Mouse (Mus musculus) midbrain, embryonic 16.5 days (tissue): ENCODE data around the gene Secisbp2. TPM values are rescaled to one million over a fixed set of nuclear protein-coding genes. Genes with fewer than 3 reads are reported as not detected.
"Not testable (repeated sequence)": the region's sequence is repeated elsewhere in the genome, so short reads cannot be mapped to it uniquely, and the experiment has no call there.

ENCODE experiments used
- ATAC-seq: fragments of 200-750 bp; cut with Nextera tagmentation; 2 replicates; pipeline ENCODE4 v1.8.0; 2017; ENCODE audit warnings: moderate TSS enrichment
- H3K27ac ChIP-seq: fragments of 300-500 bp; sonication (generic); 2 replicates; pipeline ENCODE4 v1.5.1; 2014; ENCODE audit warnings: mild to moderate bottlenecking, low read length, mixed read lengths
- H3K27me3 ChIP-seq: fragments of 300-500 bp; sonication (generic); 2 replicates; pipeline ENCODE4 v1.6.1; 2014; ENCODE audit warnings: low read depth, low read length, mixed read lengths; ENCODE audit not compliant: control insufficient read depth, insufficient read depth
- H3K36me3 ChIP-seq: fragments of 300-500 bp; sonication (generic); 2 replicates; pipeline ENCODE4 v1.6.1; 2014; ENCODE audit warnings: mild to moderate bottlenecking, low read length, moderate library complexity, mixed read lengths; ENCODE audit not compliant: control insufficient read depth, insufficient read depth
- H3K4me1 ChIP-seq: fragments of 300-500 bp; sonication (generic); 2 replicates; pipeline ENCODE4 v1.6.1; 2014; ENCODE audit warnings: mild to moderate bottlenecking, low read length, mixed read lengths; ENCODE audit not compliant: control insufficient read depth, insufficient read depth
- H3K4me2 ChIP-seq: fragments of 300-500 bp; sonication (generic); 2 replicates; pipeline ENCODE4 v1.6.1; 2014; ENCODE audit warnings: mild to moderate bottlenecking, low read length, mixed read lengths
- H3K4me3 ChIP-seq: fragments of 300-500 bp; sonication (generic); 2 replicates; pipeline ENCODE4 v1.5.1; 2014; ENCODE audit warnings: low read depth, mild to moderate bottlenecking, low read length, moderate library complexity, mixed read lengths
- H3K9ac ChIP-seq: fragments of 300-500 bp; sonication (generic); 2 replicates; pipeline ENCODE4 v1.6.1; 2014; ENCODE audit warnings: low read depth, low read length, mixed read lengths
- H3K9me3 ChIP-seq: fragments of 300-500 bp; sonication (generic); replicated peaks from 2 replicates; pipeline ENCODE4 v1.6.1; 2014; ENCODE audit warnings: mild to moderate bottlenecking, low read length, mixed read lengths; ENCODE audit not compliant: control insufficient read depth, poor library complexity, severe bottlenecking
- WGBS: fragments of 180-500 bp; shearing (Covaris S2); extraction: QIAGEN DNeasy Blood & Tissue Kit; methylation state at CpG from one replicate; pipeline ENCODE4 v1.1.7; 2014; 5-methylcytosine and 5-hydroxymethylcytosine counted together
- polyA plus RNA-seq: library from polyadenylated mRNA; unstranded; fragments of >200 nt; fragmentation: Nextera tagmentation; extraction: Ambion mirVana; gene quantifications from 2 replicates; pipeline ENCODE4 v1.2.1, GENCODE M21; 2015

Secisbp2 gene
- polyA plus RNA-seq, 1 experiment from 2014 or later: 33.6 TPM

- H3K9me3 ChIP-seq: no peaks in the 10 kb centered on the region
- no peaks in the 10 kb centered on the region for H3K27me3 ChIP-seq
- no peaks in the 10 kb centered on the region for H3K4me1 ChIP-seq
- no peak for ATAC-seq
- no peak overlapping the region for H3K4me2 ChIP-seq
- H3K36me3 ChIP-seq: no peaks in the 10 kb centered on the region
- no peak overlapping the region for H3K4me3 ChIP-seq
- H3K27ac ChIP-seq: no peak overlapping the region
- WGBS: 89% methylated on average over 5 of the region's 5 CpGs
- H3K9ac ChIP-seq: no peak overlapping the region
These were observed 18.8 kb upstream of the Secisbp2 start for GRCm38 (mm10) chr13:51632560-51633218.

GRCm38 (mm10) chr13:51635384-51635783, 16.1 kb upstream of the Secisbp2 start:
- not testable (repeated sequence) for H3K4me3 ChIP-seq, H3K4me1 ChIP-seq, H3K27ac ChIP-seq, H3K4me2 ChIP-seq, H3K9ac ChIP-seq, H3K9me3 ChIP-seq, ATAC-seq, H3K36me3 ChIP-seq, H3K27me3 ChIP-seq
- WGBS: 70% methylated on average over 3 of the region's 9 CpGs

- H3K4me1 ChIP-seq: no peaks in the 10 kb centered on the region
- WGBS: 94% methylated on average over 4 of the region's 4 CpGs
- ATAC-seq: no peak
- no peak overlapping the region for H3K4me2 ChIP-seq
- H3K27ac ChIP-seq: no peak overlapping the region
- H3K27me3 ChIP-seq: no peaks in the 10 kb centered on the region
- no peaks in the 10 kb centered on the region for H3K36me3 ChIP-seq
- H3K4me3 ChIP-seq: no peak overlapping the region
- no peaks in the 10 kb centered on the region for H3K9me3 ChIP-seq
- no peak overlapping the region for H3K9ac ChIP-seq
These were observed 12.5 kb upstream of the Secisbp2 start for GRCm38 (mm10) chr13:51638958-51639357.

- H3K9me3 ChIP-seq: no peaks in the 10 kb centered on the region
- no peak overlapping the region for H3K4me3 ChIP-seq
- H3K27ac ChIP-seq: no peak overlapping the region
- ATAC-seq: no peak
- 95% methylated on average over 3 of the region's 3 CpGs for WGBS
- no peak overlapping the region for H3K4me2 ChIP-seq
- H3K36me3 ChIP-seq: no peaks in the 10 kb centered on the region
- no peak overlapping the region for H3K9ac ChIP-seq
- H3K4me1 ChIP-seq: peaks cover 8% of the 10 kb centered on the region
- H3K27me3 ChIP-seq: no peaks in the 10 kb centered on the region
These were observed 10.1 kb upstream of the Secisbp2 start for GRCm38 (mm10) chr13:51641424-51641823.

- Histone ChIP-seq H3K36me3 (no peaks in the 10 kb centered on the region), H3K4me2 (no peak overlapping the region), H3K4me3 (no peak overlapping the region), H3K9me3 (no peaks in the 10 kb centered on the region), H3K27me3 (no peaks in the 10 kb centered on the region), H3K27ac (no peak overlapping the region), H3K9ac (no peak overlapping the region), H3K4me1 (peaks cover 10% of the 10 kb centered on the region)
- ATAC-seq: no peak
- WGBS: 35% methylated on average over 11 of the region's 11 CpGs
These were observed 9.2 kb upstream of the Secisbp2 start for GRCm38 (mm10) chr13:51642171-51642778.

GRCm38 (mm10) chr13:51643924-51644828, 7.3 kb upstream of the Secisbp2 start:
- WGBS: 47% methylated on average over 20 of the region's 20 CpGs

GRCm38 (mm10) chr13:51644829-51645789, 6.4 kb upstream of the Secisbp2 start, which contains the start of gene Cks2:
Gene Cks2 (plus strand): TSS chr13:51645232.
- Histone ChIP-seq H3K9me3 (no peaks in the 10 kb centered on the region), H3K36me3 (no peaks in the 10 kb centered on the region), H3K9ac (peak within 1 kb of the TSS; percentile 82), H3K4me3 (peak within 1 kb of the TSS; percentile 71), H3K27ac (peak within 1 kb of the TSS; percentile 73), H3K4me1 (peaks cover 10% of the 10 kb centered on the region), H3K4me2 (peak within 1 kb of the TSS; percentile 97), H3K27me3 (no peaks in the 10 kb centered on the region)
- WGBS: under 1% methylated on average over 83 of the region's 83 CpGs
- peak; percentile 99 for ATAC-seq

More at GRCm38 (mm10) chr13:51643924-51644828, 7.3 kb upstream of the Secisbp2 start:
- Histone ChIP-seq H3K4me3 (peak overlapping the region; percentile 71), H3K27me3 (no peaks in the 10 kb centered on the region), H3K27ac (peak overlapping the region; percentile 73), H3K4me1 (peaks cover 10% of the 10 kb centered on the region), H3K9me3 (no peaks in the 10 kb centered on the region), H3K9ac (peak overlapping the region; percentile 82), H3K4me2 (peak overlapping the region; percentile 76), H3K36me3 (no peaks in the 10 kb centered on the region)
- peak; percentile 49 for ATAC-seq

- no peak overlapping the region for H3K27ac ChIP-seq
- peak overlapping the region; percentile 97 for H3K4me2 ChIP-seq
- 0% methylated on average over 7 of the region's 7 CpGs for WGBS
- H3K9me3 ChIP-seq: no peaks in the 10 kb centered on the region
- H3K4me3 ChIP-seq: peak overlapping the region; percentile 71
- H3K4me1 ChIP-seq: peaks cover 13% of the 10 kb centered on the region
- H3K27me3 ChIP-seq: no peaks in the 10 kb centered on the region
- H3K36me3 ChIP-seq: no peaks in the 10 kb centered on the region
- ATAC-seq: no peak
- H3K9ac ChIP-seq: peak overlapping the region; percentile 64; the same call in 1 of the 2 replicates
These were observed 5.6 kb upstream of the Secisbp2 start for GRCm38 (mm10) chr13:51645872-51646271.
